Mouse (Mus musculus) retina, postnatal 7 days (tissue): ENCODE results near the gene Eif2ak1.

Experiments
- DNase-seq: peaks from one replicate; pipeline ENCODE4 v3.0.0-alpha.2; 2012; ENCODE audit warnings: low read depth, low spot score

The Eif2ak1 gene

DNA sequence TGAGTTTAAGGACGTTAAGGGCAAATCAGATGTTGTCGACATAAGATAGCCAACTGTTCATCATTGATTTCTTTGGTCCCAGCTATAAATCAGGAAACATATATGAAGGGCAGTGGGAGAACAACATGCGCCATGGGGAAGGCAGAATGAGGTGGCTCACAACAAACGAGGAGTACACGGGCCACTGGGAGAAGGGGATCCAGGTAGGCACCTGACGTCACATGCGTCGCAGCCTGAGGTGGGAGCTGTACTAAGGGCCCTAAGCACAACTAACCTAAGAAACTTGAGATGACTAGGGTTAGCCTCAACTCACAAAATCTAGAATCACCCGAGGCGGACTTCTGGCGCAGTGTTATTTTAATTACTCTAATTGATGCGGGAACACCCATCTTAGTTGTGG is 130.8 kb downstream of the Eif2ak1 start:
- DNase-seq, result no peak

DNA sequence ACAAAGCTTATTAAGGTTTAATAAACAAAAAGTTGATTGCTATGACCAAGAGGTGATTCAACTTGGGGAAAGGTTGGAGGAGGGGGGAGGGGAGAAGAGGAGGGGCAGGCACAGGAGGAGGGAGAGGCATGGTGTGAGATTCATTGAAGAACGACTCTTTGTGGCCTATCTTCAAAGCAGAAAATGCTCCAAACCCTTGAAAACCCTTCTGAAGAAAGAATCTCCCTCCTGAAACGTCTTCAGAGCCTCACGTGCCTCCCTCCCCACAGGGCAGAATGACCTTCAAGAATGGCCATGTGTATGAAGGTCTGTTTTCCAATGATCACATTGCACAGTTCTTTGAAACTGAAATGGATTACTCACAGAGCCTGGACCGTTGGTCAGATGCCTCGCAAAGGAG is 132.4 kb downstream of the Eif2ak1 start:
- no peak for DNase-seq
